Mouse (Mus musculus): ENCODE data around the gene Nup160.

DNA sequence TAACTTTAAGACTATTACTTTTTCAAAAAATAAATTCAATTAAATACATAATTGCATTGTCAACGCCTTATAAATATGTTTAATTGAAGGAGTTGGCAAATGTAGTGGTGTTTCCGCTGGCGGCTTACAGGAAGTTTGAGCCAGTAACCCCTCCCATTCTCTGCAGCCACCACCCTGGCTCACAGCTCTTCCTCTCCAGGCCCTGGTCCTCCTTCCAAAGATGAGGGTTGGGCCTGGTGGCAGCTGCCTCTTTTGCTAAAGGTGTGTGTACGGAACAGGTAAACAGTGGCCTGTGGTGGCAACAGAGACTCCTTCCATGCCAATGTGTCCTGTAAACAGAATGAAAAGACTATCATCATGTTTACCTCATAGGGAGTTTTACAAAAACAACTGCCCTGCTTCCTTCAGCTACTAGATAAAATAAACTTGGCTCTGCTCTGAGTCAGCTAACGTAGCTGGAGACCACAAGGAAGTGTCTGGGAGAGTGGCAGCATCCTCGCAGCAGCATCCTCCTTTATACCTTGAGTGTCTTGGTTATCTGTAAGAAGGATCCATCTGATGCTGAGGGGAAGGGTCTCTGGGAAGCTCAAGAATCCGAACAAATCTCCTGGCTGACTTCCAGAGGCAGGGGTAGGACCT, 41.8 kb upstream of the Nup160 start:
- TF ChIP-seq CTCF (IDR thresholded peaks at IDR 0.05; ENCODE audit: control insufficient read depth, insufficient read depth, insufficient read length) (no peak), USF1 (IDR thresholded peaks at IDR 0.05; ENCODE audit: low read depth) (no peak), MYOD1 (IDR thresholded peaks at IDR 0.05; ENCODE audit: control insufficient read depth, insufficient read length, low read depth) (no peak)
